Mouse (Mus musculus) cerebral cortex, adult 2 months (tissue): ENCODE results near the gene Lcmt1.

Experiments
- WGBS: fragments of 180-500 bp; shearing (Covaris S2); methylation state at CpG from one replicate; pipeline ENCODE4 v1.1.7; 2018; 5-methylcytosine and 5-hydroxymethylcytosine counted together

Gene Lcmt1

GRCm38 (mm10) chr7:123399286-123399685, 29.7 kb downstream of the Lcmt1 start:
- 75% methylated on average over 4 of the region's 4 CpGs for WGBS

DNA sequence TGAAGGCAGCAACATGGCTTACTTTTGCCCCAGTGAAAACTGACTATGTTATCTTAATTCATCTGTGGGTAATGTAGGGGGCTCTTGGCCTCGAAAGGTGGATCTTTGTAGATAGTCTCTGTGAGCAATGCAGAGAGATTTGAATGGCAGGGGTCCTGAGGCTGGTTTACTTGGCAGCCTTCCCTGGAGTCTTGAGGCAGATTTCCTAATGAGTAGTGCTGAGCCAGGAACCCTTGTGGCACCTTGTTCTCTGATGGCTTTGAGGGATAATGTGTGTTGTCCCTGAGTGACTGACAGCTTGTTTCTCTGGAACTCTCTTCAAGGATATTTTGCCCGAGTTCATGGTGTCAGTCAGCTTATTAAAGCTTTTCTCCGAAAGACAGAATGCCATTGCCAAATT, 31.5 kb downstream of the Lcmt1 start:
- 59% methylated on average over 3 of the region's 3 CpGs for WGBS

DNA sequence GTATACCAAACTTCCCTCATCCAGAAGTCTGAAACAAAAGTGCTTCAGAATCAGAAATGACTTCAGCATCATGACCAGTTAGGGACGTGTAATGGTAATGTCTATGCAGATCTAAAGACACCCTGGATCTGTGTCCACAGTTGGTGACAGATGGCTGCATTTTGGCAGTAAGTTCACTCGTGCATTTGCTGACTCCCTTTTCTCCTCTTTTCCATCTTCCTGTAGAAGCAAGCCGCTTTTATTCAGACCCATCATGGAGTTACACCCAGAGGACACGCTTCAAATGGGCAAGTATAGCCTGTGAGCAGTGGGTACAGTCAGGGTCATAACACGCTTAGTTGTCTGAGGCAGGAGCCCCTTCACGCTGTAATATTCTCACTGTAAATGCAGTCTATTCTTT, 34.6 kb downstream of the Lcmt1 start:
- WGBS: 80% methylated on average over 6 of the region's 6 CpGs

- WGBS: 68% methylated on average over 3 of the region's 3 CpGs
These were observed 36.0 kb downstream of the Lcmt1 start for GRCm38 (mm10) chr7:123405619-123406018.

DNA sequence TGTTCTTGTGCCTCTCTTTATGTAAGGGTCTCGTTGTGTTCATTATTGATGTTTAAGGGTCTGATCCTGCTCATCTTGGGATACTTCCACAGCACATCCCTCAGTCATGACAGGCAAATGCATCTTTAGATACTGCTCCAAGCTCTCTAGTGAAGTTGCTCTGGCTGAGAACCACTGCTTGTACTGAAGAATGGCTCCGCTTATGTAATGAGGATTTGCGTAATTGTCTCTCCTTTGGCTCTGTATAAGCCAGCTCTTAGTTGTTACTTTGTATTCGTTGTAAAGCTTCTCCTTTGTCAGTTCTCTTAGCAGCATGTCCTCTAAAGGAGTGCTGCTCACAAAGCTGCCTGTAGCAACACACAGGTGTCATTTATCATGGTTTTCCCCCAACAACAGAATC, 37.4 kb downstream of the Lcmt1 start:
- WGBS: 53% methylated on average over 4 of the region's 4 CpGs

GRCm38 (mm10) chr7:123410502-123410901, 40.9 kb downstream of the Lcmt1 start:
- 68% methylated on average over 7 of the region's 7 CpGs for WGBS

DNA sequence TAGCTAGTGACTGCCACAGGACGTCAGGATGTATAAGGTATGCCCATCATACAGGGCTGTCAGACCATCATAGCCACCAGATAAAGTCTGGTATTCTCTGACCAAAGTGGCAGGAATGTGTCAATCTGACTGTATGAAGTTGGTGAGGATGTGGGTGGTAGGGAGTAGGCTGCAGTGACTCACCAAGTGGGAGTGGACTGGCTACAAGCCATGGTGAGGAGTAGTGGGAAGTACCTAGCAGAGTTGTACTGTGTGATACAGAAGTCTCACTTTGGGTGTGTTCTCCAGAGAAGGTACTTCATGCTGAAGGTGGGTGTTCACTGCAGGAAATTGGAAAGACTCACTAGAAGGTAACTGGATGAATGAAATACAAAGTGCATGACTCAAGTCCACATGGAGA, 41.5 kb downstream of the Lcmt1 start:
- 65% methylated on average over 1 of the region's 1 CpGs for WGBS

DNA sequence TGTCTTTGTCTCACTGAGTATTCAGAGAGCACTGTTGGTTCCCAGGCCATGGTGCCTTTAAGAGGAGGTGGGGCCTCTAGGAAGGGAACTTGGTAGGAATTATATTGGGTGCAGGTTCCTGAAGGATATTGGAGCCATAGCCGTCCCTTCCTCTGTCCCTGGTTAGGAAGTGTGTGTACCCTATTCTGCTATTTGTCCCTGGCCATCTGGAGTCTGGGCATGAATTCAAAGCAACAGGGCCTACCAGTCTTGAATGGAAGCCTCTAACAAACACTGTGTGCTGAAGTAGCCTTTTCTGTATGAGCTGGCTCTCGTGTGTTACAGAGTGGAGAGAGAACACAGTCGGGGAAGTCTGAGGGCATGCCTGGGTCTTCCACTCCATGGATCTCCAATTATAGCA, 42.6 kb downstream of the Lcmt1 start:
- 38% methylated on average over 3 of the region's 3 CpGs for WGBS

DNA sequence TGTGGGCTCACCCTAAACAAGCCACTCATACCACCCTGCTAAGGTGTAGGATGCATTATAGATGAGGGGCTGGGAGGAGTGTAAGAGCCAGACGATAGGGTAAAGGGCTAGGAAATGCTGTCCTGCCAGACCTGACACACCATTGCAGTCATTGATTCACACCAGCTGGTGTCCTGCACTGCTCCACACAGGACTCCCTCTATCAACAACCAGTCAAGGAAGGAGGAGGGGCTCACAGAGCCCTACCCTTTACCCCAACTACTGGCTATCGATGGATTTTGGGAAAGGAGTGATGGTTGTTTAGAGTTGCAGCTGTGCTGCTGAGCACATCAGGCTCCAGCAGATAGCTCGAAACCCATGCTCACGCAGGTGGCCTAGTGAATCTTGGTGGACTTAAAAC, 47.2 kb downstream of the Lcmt1 start:
- 84% methylated on average over 4 of the region's 4 CpGs for WGBS

GRCm38 (mm10) chr7:123417661-123418060, 48.1 kb downstream of the Lcmt1 start:
- whole genome bisulfite sequencing: 84% methylated on average over 3 of the region's 3 CpGs

- WGBS: 91% methylated on average over 4 of the region's 4 CpGs
These were observed 50.4 kb downstream of the Lcmt1 start for GRCm38 (mm10) chr7:123419984-123420383.

DNA sequence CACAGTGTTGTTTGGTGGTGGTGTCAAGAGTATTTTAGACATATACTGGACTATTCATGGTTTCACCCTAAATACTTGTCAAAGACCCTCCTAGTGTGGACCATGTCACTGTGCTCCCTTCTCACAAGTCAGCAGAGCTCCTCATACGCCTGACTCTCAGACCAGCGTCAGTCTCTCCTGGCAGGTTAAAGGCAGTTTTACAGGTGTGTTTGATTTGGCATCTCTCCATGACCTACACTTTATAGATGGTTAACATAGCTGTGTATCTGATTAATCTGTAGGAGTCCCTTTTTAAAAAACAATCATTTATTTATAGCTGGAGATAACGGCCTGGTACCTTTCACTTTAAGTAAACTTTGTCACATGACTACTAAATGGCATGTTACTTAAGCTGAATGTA, 52.4 kb downstream of the Lcmt1 start:
- WGBS: 92% methylated on average over 3 of the region's 3 CpGs

DNA sequence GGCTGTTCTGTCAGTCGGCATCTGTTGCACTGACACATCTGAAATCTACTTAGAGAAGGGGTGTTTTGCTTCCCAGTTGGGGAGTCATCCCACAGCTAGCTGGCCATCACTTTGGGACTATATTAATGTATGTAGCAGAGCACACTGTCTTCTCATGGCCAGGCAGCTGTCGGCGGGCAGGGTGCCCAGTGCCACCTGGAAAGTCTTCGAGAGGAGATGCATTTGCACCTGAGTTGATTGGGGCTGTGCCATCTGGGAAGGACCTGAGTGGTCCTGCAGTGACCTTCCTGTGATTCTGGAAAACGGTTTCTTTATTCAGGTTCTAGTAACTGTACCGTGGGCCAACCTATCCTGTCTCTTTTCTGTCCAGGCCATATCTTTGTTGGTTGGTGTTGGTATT, 54.7 kb downstream of the Lcmt1 start:
- 95% methylated on average over 6 of the region's 6 CpGs for WGBS

DNA sequence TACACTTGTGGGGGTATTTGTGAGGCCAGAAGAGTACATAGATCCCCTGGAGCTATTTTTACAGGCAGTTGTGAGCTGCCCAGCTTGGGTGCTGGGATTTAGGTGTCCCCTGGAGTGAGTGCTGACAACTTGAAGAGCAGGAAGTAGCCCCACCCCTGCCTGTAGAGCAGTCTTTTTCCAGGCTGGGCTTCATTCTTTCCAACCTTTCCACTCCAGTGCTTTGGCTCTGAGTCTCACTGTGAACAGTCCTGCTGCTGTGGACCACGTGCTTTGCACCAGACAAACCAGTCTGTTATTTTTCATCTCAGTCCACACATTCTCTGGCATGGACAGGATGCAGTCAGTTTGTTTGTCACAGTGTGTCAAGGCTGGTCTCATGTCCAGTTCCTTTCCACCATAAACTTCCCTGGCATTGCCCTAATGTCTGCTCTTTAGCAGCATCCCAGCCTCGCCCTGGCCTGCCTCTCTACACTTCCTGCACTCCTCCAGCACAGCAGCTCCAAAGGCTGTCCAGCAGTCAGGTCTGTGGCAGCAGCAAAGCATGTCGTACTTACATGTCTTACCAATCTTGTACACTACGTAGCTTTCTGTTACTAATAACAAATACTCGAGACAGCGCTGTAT, 55.7 kb downstream of the Lcmt1 start:
- WGBS: 85% methylated on average over 6 of the region's 6 CpGs

DNA sequence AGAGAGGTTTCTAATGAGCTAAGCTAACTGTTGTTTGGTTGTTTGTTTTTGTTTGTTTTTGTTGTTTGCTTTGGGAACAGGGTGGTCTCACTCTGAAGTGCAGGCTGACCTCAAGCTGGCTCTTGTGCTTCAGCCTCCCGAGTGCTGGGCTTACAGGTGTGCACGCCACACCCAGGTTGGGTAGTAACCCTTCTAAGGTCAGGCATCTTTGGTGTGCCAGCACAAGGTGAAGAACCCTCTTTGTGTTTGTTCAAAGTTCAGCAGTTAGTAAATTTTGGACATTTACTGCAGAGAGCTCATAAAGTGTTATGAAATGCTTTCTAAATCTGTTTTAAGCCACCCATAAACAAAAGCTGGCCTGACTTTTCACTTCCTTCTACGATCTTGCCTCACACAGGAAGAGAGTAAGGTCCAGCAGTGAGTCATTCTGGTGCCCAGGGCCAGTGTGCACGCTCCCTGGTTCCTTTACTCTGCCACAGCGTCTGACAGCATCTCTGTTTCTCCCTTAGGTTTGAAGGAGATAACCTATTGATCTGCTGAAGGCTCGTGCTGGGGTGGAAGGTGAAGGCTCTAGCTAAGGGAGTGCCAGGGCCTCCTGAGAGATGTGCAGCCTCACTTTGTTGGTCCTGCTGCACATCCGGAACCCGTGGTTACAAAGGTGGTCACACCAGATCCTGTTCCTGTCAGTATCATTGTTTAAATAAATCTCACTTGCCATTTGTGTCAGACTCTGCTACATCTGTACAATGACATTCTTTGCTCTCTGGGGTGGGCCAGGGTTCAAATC, 60.2 kb downstream of the Lcmt1 start:
- whole genome bisulfite sequencing: 83% methylated on average over 8 of the region's 8 CpGs

- 91% methylated on average over 4 of the region's 4 CpGs for WGBS
These were observed 60.8 kb downstream of the Lcmt1 start for GRCm38 (mm10) chr7:123430411-123430705.

- WGBS: 76% methylated on average over 4 of the region's 4 CpGs
These were observed 61.6 kb downstream of the Lcmt1 start for GRCm38 (mm10) chr7:123431206-123431605.

- 76% methylated on average over 1 of the region's 1 CpGs for WGBS
These were observed 72.5 kb downstream of the Lcmt1 start for GRCm38 (mm10) chr7:123442079-123442478.

DNA sequence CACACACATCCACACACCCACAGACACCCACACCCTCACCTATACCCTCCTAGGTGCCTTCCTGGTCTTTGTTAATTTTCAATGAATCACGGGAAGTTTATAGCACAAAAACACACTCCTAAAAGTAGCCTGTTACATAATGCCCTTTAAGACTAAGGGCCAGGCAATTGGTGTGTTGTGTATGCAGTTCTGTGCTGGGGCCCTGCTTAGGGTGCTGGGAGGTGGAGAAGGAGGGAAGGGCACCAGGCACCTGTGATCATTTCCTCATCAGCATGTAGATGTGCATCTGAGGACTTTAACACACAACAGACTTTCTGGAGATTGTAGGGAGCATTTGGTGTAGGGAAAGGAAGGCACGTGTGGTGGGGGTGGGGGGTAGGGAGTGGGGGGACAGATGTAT, 79.2 kb downstream of the Lcmt1 start:
- 75% methylated on average over 2 of the region's 2 CpGs for WGBS

- 74% methylated on average over 10 of the region's 10 CpGs for WGBS
These were observed 80.1 kb downstream of the Lcmt1 start for GRCm38 (mm10) chr7:123449676-123450075.

DNA sequence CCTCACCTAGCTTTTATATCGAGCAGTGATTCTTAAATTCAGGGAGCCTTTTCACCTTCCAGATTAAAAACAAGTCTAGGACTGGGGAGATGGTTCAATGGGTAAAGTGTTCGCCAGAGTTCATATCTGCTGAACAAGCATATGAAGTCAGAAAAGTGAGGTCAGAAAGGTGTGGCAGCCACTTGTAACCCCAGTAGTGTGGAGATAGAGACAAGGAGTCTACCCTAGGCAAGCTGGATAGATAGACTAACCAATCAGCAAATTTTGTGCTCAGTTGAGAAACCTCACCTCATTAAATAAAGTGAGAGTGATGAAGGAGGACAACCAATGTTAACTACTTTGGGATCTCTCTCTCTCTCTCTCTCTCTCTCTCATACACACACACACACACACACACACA, 80.9 kb downstream of the Lcmt1 start:
- WGBS: 93% methylated on average over 2 of the region's 2 CpGs

GRCm38 (mm10) chr7:123452551-123452950, 83.0 kb downstream of the Lcmt1 start:
- WGBS: 70% methylated on average over 6 of the region's 6 CpGs

DNA sequence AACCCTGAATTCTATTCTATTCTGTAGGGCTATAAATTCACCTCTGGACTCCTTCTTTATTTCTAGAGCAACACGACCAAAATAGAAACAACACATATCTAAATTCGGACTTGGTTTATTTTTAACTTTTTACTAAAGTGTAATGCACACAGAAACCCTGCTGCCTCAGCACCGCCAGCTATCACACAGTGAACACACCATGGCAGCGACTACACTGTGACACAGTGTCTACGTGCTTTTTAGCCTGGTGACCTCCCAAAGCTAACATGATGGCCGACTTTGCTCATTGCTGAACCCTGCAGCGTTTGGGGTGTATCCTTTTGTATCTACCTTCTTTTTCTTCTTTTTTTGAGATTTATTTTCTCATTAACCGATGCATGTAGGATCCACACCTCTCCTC, 83.5 kb downstream of the Lcmt1 start:
- WGBS: 81% methylated on average over 8 of the region's 8 CpGs

DNA sequence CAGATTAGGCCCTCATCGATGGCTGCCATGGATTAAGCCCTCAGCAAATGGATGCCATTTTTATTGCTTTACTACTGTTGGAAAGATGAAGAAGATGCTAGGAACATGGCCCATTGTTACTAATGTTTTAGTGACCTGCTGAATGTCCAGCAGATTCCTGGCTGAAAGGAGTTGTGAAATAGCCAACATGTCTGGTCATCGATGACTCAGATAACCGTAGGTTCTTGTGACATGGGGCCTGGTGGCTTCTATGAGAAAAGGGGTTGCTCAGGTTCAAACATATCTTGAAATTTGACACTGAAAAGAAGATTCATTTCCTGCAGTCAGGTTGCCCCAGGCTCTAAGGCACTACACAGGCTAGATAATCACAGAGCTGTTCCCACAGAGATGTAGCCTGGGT, 85.5 kb downstream of the Lcmt1 start:
- 93% methylated on average over 3 of the region's 3 CpGs for WGBS
